Mouse (Mus musculus) embryonic facial prominence, embryonic 11.5 days (tissue): ENCODE measurements around the gene Tnrc6b. TPM values are rescaled to one million over a fixed set of nuclear protein-coding genes. Genes with fewer than 3 reads are reported as not detected.
"Not testable (repeated sequence)": the region's sequence is repeated elsewhere in the genome, so short reads cannot be mapped to it uniquely, and the experiment has no call there.

Experiments
- ATAC-seq: fragments of 200-750 bp; cut with Nextera tagmentation; replicated peaks from 2 replicates; pipeline ENCODE4 v1.8.0; 2017; ENCODE audit warnings: low read depth; ENCODE audit not compliant: insufficient number of reproducible peaks, low FRiP score, low TSS enrichment
- DNase-seq: peaks from one replicate; pipeline ENCODE4 v3.0.0-alpha.2; 2015; ENCODE audit warnings: low spot score
- H3K27ac ChIP-seq: fragments of 300-500 bp; sonication (generic); replicated peaks from 2 replicates; pipeline ENCODE4 v1.5.1; 2014; ENCODE audit warnings: mild to moderate bottlenecking, low read depth, low read length, control low read depth
- H3K27me3 ChIP-seq: fragments of 300-500 bp; sonication (generic); 2 replicates; pipeline ENCODE4 v1.6.1; 2014; ENCODE audit warnings: mild to moderate bottlenecking, low read length, moderate library complexity, mixed read lengths; ENCODE audit not compliant: control insufficient read depth, insufficient read depth
- H3K36me3 ChIP-seq: fragments of 300-500 bp; sonication (generic); replicated peaks from 2 replicates; pipeline ENCODE4 v1.6.1; 2014; ENCODE audit warnings: low read depth, mild to moderate bottlenecking, low read length, moderate library complexity, mixed read lengths; ENCODE audit not compliant: control insufficient read depth, insufficient read depth
- H3K4me1 ChIP-seq: fragments of 300-500 bp; sonication (generic); 2 replicates; pipeline ENCODE4 v1.6.1; 2014; ENCODE audit warnings: low read length, mixed read lengths; ENCODE audit not compliant: control insufficient read depth, insufficient read depth
- H3K4me2 ChIP-seq: fragments of 300-500 bp; sonication (generic); 2 replicates; pipeline ENCODE4 v1.6.1; 2014; ENCODE audit warnings: low read depth, mild to moderate bottlenecking, control low read depth, low read length, moderate library complexity
- H3K4me3 ChIP-seq: fragments of 300-500 bp; sonication (generic); 2 replicates; pipeline ENCODE4 v1.5.1; 2014; ENCODE audit warnings: low read depth, low read length, control low read depth
- H3K9ac ChIP-seq: fragments of 300-500 bp; sonication (generic); replicated peaks from 2 replicates; pipeline ENCODE4 v1.6.1; 2014; ENCODE audit warnings: mild to moderate bottlenecking, control low read depth, low read length
- H3K9me3 ChIP-seq: fragments of 300-500 bp; sonication (generic); replicated peaks from 2 replicates; pipeline ENCODE4 v1.6.1; 2016; ENCODE audit warnings: mild to moderate bottlenecking, low read length, inconsistent platforms, mixed read lengths; ENCODE audit not compliant: control insufficient read depth
- WGBS: fragments of 180-500 bp; shearing (Covaris S2); extraction: QIAGEN DNeasy Blood & Tissue Kit; methylation state at CpG from one replicate; pipeline ENCODE4 v1.1.7; 2014; 5-methylcytosine and 5-hydroxymethylcytosine counted together
- polyA plus RNA-seq: library from polyadenylated mRNA; unstranded; fragments of >200 nt; fragmentation: Nextera tagmentation; extraction: Ambion mirVana; gene quantifications from 2 replicates; pipeline ENCODE4 v1.2.1, GENCODE M21; 2014

Gene Tnrc6b
- polyA plus RNA-seq, 1 experiment from 2014 or later, result 11.5 TPM

GRCm38 (mm10) chr15:80850004-80850403, 138.9 kb downstream of the Tnrc6b start:
- no peak overlapping the region for H3K27ac ChIP-seq
- no peak overlapping the region for H3K9ac ChIP-seq
- no peak for ATAC-seq
- no peak overlapping the region for H3K4me3 ChIP-seq
- no peak for DNase-seq
- H3K4me2 ChIP-seq, result no peak overlapping the region
- WGBS, result 59% methylated on average over 8 of the region's 8 CpGs
- no peaks in the 10 kb centered on the region for H3K27me3 ChIP-seq
- H3K4me1 ChIP-seq, result no peaks in the 10 kb centered on the region
- H3K9me3 ChIP-seq, result no peaks in the 10 kb centered on the region
- no peaks in the 10 kb centered on the region for H3K36me3 ChIP-seq

- no peaks in the 10 kb centered on the region for H3K36me3 ChIP-seq
- no peak for ATAC-seq
- DNase-seq, result no peak
- WGBS, result 91% methylated on average over 7 of the region's 7 CpGs
- H3K27me3 ChIP-seq, result no peaks in the 10 kb centered on the region
- no peak overlapping the region for H3K9ac ChIP-seq
- H3K4me1 ChIP-seq, result no peaks in the 10 kb centered on the region
- H3K4me3 ChIP-seq, result no peak overlapping the region
- H3K9me3 ChIP-seq, result no peaks in the 10 kb centered on the region
- no peak overlapping the region for H3K4me2 ChIP-seq
- H3K27ac ChIP-seq, result no peak overlapping the region
These were observed 139.8 kb downstream of the Tnrc6b start for GRCm38 (mm10) chr15:80850682-80851475.

GRCm38 (mm10) chr15:80852122-80852521, 141.0 kb downstream of the Tnrc6b start:
- ATAC-seq, result no peak
- Histone ChIP-seq H3K4me3 (no peak overlapping the region), H3K36me3 (no peaks in the 10 kb centered on the region), H3K9me3 (no peaks in the 10 kb centered on the region), H3K9ac (no peak overlapping the region), H3K4me2 (no peak overlapping the region), H3K27ac (no peak overlapping the region), H3K27me3 (no peaks in the 10 kb centered on the region), H3K4me1 (no peaks in the 10 kb centered on the region)
- no peak for DNase-seq
- WGBS, result 95% methylated on average over 5 of the region's 5 CpGs

- not testable (repeated sequence) for H3K9ac ChIP-seq, H3K4me1 ChIP-seq, H3K4me2 ChIP-seq, H3K27me3 ChIP-seq, H3K4me3 ChIP-seq, H3K27ac ChIP-seq, H3K9me3 ChIP-seq, DNase-seq, H3K36me3 ChIP-seq, ATAC-seq
- WGBS, result 87% methylated on average over 3 of the region's 3 CpGs
These were observed 141.4 kb downstream of the Tnrc6b start for GRCm38 (mm10) chr15:80852527-80852926.

GRCm38 (mm10) chr15:80859366-80859765, 148.3 kb downstream of the Tnrc6b start:
- ATAC-seq (no peak), DNase-seq (no peak)
- Histone ChIP-seq H3K27me3 (no peaks in the 10 kb centered on the region), H3K9me3 (no peaks in the 10 kb centered on the region), H3K4me2 (no peak overlapping the region), H3K36me3 (no peaks in the 10 kb centered on the region; the same call in 1 of the 2 replicates), H3K27ac (no peak overlapping the region), H3K9ac (no peak overlapping the region), H3K4me3 (no peak overlapping the region), H3K4me1 (no peaks in the 10 kb centered on the region)
- 100% methylated on average over 2 of the region's 2 CpGs for WGBS

GRCm38 (mm10) chr15:80861302-80861701, 150.2 kb downstream of the Tnrc6b start:
- WGBS, result 91% methylated on average over 1 of the region's 1 CpGs
- no peak for DNase-seq
- Histone ChIP-seq H3K9ac (no peak overlapping the region), H3K27me3 (no peaks in the 10 kb centered on the region), H3K4me2 (no peak overlapping the region), H3K4me1 (no peaks in the 10 kb centered on the region), H3K4me3 (no peak overlapping the region), H3K36me3 (no peaks in the 10 kb centered on the region; the same call in 1 of the 2 replicates), H3K27ac (no peak overlapping the region), H3K9me3 (no peaks in the 10 kb centered on the region)
- ATAC-seq, result no peak

- H3K27me3 ChIP-seq, result no peaks in the 10 kb centered on the region
- DNase-seq (no peak), ATAC-seq (no peak)
- no peak overlapping the region for H3K4me3 ChIP-seq
- H3K36me3 ChIP-seq, result no peaks in the 10 kb centered on the region; the same call in 1 of the 2 replicates
- no peak overlapping the region for H3K27ac ChIP-seq
- no peaks in the 10 kb centered on the region for H3K9me3 ChIP-seq
- H3K4me2 ChIP-seq, result no peak overlapping the region
- no peaks in the 10 kb centered on the region for H3K4me1 ChIP-seq
- WGBS, result 63% methylated on average over 2 of the region's 2 CpGs
- no peak overlapping the region for H3K9ac ChIP-seq
These were observed 150.9 kb downstream of the Tnrc6b start for GRCm38 (mm10) chr15:80862027-80862426.

GRCm38 (mm10) chr15:80868603-80869002, 157.5 kb downstream of the Tnrc6b start:
- not testable (repeated sequence) for ATAC-seq

More at GRCm38 (mm10) chr15:80868603-80869002, 157.5 kb downstream of the Tnrc6b start:
- not testable (repeated sequence) for H3K4me1 ChIP-seq, DNase-seq, H3K36me3 ChIP-seq, H3K27ac ChIP-seq, H3K4me2 ChIP-seq, H3K9ac ChIP-seq, H3K27me3 ChIP-seq, H3K4me3 ChIP-seq, H3K9me3 ChIP-seq
- WGBS, result 94% methylated on average over 4 of the region's 4 CpGs
